Mouse (Mus musculus): Measurements from ENCODE around the gene Trpd52l3. TPM values are rescaled to one million over a fixed set of nuclear protein-coding genes. Genes with fewer than 3 reads are reported as not detected.

The Trpd52l3 gene
- polyA plus RNA-seq (2012) = not detected in 2 replicates

DNA sequence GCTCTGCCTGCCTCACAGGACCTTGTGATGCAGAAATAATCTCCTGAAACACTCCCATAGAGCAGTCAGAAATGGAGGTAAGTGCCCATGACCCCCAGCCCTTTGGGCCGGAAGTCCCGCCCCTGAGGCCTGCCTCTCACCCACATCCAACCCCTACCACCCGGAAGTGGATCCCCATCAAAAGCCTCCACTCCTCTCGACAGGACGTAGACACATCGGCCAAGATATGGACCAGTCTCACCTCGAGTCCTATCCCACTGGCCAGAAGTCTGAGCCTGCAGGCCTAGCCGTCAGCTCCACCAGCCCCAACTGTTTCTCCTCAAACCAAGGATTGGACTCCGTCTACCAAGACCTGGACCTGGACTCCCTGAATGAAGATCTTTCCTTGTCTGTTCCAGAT is at the start of gene Trpd52l3:
Gene Trpd52l3, plus strand, starts transcription at position 170 of the 400 bp plus-strand sequence.

GRCm38 (mm10) chr19:30029894-30030635 is 26.5 kb downstream of the Trpd52l3 start, which contains the start of gene Uhrf2:
Gene Uhrf2, plus strand, starts transcription at chr19:30030513.

Other genes starting within 250 kb of the Trpd52l3 start
- 2.0 and 2.7 TPM in 2 replicates for gene 9930021J03Rik, start 197.8 kb upstream of the Trpd52l3 start, polyA plus RNA-seq (2012)
- 1.5 and 2.4 TPM in 2 replicates for gene Ranbp6, start 190.8 kb upstream of the Trpd52l3 start, polyA plus RNA-seq (2012)
- gene Il33, start 78.7 kb upstream of the Trpd52l3 start, polyA plus RNA-seq (2012) = 0.03 TPM in 1 of 2 replicates, not detected in the other
- gene Uhrf2, start 26.7 kb downstream of the Trpd52l3 start, polyA plus RNA-seq (2012) = 13.1 and 17.3 TPM in 2 replicates
- 0.03 TPM in 1 of 2 replicates, not detected in the other for gene Gldc, start 171.6 kb downstream of the Trpd52l3 start, polyA plus RNA-seq (2012)
- not detected in 2 replicates for gene Mbl2, start 229.2 kb downstream of the Trpd52l3 start, polyA plus RNA-seq (2012)

Data from megakaryocyte-erythroid progenitor cell, adult 5 weeks (primary cell).